Mouse (Mus musculus) layer of hippocampus, postnatal 25 days (tissue): Measurements from ENCODE around the gene Ppp1r10. TPM values are rescaled to one million over a fixed set of nuclear protein-coding genes. Genes with fewer than 3 reads are reported as not detected.
A peak's percentile ranks its signal among the peaks of the same experiment; 100 is the strongest.

ENCODE experiments used
- DNase-seq, 2 experiments: peaks; one replicate each; pipeline ENCODE4 v3.0.0; 2022; ENCODE audit warnings: mixed read lengths in 2 of 2, low spot score in 1 of 2; ENCODE audit errors: extremely low spot score in 1 of 2
- total RNA-seq, 2 experiments: library from RNA; stranded (reverse); gene quantifications; 2 replicates each; pipeline ENCODE4 v1.2.3; 2021

Ppp1r10 gene
- total RNA-seq, result 10 to 100 TPM; 69.9 to 81.9 TPM

DNA sequence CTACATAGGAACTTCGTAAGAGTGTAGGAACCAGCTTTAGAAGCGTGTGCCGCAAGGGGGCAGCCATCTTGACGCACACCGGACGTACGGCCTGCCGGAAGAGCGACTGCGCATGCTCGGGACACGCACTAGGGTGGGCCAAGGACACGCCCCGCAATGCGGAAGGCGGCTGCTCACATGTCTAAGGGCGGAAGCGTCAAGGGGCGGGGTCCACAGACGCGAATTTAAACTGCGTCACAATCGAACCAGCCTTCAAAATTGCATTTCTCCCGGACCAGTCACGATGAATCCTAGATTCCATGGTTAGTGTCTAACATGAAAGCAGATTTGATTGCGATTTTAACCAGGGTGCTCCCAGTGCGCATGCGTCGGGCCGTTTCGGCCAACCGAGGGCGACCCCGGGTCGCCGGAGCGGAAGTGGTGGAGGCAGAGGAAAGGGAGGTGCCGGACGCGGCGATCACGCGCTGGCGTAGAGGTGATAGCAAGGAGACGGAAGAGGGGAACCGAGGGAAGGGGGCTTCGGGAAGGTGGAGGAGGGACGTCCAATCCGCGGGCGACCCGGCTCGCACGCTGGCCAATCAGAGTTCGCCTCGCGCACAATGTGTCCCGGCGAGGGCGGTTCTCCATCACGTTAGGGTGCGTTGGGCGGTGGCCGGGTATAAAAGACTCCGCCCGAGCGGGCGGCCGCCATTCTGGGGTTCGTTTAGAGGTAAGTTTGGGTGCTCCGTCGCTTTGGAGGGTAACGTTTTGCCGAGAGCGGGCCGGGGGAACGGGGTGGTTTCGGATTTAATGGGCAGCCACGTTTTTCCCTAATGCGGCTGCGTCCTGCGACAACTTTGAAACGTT is at the start of gene Ppp1r10, which contains the start of gene Mrps18b:
Gene Ppp1r10, plus strand, starts transcription at position 138 of the 846 bp plus-strand sequence.
Gene Mrps18b, minus strand, starts transcription at position 93 of the 846 bp plus-strand sequence.
- DNase-seq, result peak; percentile 96 to 97

DNA sequence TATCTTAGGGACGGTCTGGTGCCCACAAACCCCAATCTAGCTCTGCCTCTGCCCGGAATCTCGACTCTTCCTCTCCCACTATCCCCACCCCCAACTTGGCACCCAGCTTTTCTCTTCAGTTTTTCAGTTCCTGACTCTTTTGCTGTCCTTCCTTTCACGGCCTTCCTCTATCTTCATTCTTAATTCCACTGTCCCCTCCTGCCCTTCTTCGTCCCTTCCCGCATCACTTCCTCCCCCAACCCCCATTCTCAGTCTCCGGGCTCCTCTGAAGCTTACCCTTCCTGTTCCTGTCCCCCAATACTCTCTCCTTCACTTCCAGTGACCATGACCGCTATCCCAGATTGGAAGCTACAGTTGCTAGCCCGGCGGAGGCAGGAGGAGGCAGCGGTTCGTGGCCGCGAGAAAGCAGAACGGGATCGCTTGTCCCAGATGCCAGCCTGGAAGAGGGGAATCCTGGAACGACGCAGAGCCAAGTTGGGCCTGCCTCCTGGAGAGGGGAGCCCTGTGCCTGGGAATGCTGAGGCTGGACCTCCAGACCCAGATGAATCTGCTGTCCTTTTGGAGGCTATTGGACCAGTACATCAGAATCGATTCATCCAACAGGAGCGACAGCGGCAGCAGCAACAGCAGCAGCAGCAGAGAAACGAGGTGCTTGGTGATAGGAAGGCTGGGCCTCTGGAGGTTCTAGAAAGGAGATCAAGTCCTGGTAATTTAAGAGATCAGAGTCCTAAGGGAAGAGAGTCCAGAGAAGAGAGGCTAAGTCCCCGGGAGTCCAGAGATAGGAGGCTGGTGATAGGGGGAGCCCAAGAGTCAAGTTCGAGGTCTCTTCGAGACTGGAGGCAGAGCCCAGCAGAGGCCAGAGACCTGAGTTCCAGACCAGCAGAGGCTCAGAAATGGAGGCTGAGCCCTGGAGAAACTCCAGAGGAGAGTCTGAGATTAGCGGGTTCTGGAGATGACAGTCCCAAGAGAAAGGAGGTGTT is 49.0 kb upstream of the Ppp1r10 start:
- DNase-seq, result no peak

DNA sequence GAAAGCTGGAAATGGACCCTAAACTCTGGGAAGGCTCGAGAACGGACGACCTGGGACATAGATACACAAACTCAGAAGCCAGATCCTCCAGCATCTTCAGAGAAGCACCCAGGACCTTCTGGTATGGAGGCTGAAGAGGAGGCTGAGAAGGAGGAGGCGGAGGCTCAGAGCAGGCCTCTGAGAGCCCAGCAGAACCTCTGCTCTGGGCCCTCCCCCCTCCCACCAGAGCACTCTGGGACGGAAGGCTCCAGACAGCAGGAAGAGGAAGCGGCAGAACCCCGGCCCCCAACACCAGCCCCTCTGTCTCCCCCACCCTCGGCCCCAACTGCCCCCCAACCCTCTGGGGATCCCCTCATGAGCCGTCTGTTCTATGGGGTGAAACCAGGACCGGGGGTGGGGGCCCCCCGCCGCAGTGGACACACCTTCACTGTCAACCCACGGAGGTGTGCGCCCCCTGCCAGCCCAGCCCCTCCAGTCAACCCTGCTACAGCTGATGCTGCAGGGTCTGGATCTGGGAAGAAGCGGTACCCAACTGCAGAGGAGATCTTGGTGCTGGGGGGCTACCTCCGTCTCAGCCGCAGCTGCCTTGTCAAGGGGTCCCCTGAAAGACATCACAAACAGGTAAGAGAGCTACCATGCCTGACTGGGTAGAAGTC is 47.9 kb upstream of the Ppp1r10 start:
- no peak for DNase-seq

DNA sequence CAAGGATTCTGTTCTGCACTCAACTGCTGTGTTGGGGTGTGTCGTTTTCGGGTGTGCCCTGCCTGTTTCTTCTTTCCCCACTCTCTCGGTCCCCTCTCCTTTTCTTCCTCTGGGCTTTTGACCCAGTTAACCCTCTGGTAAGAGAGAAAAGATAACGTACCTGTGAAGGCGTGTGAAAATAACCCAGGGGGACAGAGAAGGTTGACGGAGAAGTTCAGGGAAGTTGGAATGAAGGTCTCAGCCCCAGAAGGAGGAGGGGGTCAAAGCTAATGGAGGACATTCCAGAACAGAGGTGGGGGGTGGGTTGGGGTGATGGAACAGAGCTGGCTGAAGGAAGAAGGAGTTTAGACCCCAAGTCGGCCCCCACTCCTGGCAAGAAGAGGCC is 47.3 kb upstream of the Ppp1r10 start:
- DNase-seq, result no peak

DNA sequence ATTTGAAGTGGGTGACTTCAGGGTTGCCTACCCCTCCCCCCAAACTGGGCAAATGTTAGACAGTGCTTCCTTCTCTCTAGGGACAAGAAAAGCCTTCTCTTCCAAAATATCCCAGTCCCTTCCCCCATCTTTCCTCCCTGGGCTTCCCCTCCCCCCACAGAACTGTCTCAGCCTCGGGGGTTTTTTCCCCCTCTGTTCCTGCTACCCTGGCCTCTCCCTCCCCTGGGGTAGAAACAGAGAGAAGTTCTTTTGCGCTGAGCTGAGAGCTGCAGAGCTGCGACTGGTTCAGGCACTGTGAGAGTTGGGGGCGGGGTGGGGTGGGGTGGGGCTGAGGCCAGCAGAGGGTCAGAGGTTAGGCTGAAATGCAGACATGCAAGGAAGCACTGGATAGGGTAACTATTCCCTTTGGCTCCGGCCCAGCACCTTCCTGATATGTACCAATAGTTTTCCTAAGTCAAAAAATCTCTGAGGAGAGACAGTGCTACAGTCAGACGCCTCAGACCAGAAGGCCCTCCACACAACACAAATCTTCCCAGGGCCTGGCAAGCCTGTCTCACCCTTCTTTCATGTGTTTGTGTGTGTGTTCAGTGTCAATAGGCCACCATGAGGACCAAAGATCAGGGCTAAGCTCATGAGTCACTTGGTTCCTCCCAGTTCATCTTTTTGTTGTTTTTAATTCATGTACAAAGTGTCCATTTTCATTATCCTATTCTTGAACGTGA is 46.7 kb upstream of the Ppp1r10 start:
- DNase-seq, result no peak

DNA sequence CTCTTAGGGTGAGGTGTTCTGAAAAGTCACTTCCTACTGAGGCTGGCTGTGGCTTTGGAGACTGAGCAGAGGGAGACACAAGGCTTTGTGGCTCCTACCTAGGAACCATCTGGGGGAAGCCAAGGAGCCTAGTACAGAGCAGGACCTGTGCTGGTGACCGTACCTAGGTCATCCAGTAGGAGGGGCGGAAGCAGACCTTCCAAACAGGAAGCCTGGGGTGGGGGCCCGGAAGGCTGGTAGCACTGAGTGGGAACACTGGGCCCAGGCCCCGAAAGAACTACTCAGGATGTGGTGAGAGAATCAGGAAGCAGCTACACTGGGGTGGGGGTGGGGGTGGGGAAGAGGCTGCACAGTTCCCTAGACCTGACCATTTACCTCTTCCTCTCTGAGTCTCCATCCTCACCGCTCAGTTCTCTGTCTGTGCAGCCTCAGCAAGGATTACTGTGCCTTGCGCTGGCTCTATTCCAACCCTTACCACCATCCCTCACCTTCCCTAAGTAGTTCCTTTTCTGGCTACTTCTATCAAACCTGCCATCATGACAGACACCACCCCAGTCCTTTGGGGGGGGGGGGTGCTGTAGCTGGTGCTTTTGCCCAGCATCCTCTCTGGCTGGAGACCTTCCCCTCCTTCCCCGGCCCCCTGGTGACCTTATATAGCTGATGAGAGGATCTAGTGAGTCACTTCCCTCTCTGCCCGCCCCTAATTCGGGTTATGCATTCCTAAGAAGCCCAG is 45.9 kb upstream of the Ppp1r10 start:
- no peak for DNase-seq

DNA sequence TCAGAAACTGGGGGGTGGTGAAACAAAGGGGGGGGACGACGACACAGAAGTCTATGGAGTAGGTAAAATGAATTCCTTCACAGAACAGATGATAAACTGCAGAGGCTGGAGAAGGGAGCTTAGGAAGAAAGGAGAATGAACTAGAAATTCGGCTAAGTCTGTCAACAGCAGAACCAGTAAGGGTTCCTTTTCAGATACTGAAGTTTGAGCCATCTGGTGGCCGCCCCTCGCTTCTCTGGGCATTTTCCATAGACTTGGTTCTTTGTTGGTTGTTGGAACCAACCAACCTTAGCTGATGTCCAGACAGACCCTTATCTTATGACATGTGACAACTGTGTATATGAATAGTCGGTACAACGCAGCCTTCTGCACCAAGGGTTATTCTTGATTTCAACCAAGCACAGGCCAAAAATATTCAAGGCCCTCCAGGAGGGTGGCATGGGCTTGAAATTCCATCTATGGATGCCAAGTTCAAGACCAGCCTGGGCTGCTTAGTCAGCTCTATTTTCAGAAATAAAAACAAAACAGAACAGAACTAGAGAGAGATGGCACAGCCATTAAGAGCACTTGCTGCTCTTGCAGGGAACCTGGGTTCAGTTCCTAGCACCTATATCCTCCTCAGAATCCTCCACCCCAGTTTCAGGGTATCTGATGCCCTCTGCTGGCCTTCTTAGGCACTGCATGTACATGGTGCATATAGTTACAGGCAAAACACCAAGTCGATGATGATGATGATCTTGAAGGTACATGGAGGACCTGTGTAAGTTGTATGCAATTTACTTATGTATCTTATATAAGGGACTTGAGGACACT is 45.1 kb upstream of the Ppp1r10 start:
- no peak for DNase-seq

DNA sequence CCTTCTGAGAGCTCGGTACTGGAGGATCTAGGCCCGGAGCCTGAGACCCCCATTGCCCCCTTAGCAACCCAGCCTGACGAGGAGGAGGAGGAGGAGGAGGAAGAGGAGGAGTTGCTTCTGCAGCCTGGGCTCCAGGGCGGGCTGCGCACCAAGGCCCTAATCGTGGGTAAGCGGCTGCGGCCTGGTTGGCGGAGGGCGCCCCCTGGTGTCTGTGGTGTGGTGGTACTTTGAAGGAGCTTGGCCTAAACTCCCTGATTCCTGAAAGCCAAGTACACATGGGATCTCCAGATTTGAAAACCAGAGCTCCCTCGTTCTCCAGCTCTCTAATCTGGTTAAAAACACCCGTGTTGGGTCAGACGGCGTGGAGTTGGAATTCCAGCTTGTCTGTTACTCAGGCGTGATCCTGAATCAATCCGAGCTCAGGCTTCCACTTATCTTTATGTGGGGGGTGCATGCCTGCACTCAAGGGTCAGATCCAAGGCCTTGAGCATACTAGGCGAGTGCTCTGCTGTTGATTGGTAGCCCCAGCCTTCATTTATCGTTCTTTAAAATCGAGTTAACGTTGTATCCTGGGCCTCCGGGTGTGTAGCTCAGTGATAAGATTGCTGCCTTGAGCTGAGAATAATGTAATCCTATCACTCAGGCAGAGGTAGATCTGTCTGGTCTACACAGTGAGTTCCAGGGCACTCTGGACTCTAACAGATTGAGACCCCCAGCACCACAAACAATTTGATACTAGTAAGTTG is 42.3 kb upstream of the Ppp1r10 start:
- DNase-seq, result peak; percentile 89 to 95

DNA sequence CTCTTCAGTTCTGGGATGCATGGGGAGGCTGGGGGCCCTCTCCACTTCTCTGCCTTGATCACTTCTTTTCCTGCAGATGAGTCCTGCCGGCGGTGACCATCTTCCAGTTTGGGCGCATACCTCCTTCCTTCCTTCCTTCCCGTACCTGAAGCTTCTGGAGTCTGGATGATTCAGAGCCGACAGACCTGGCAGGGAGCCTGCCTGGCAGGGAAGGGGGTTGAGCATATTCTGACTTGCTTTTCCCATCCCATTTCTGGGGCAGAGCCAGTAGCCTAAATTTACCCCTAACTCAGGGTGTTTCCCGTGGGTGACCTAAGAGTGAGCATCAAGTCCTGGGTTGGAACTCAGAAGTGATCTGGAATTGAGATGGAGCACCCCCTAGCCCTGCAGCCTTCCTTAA is 41.5 kb upstream of the Ppp1r10 start:
- no peak for DNase-seq

DNA sequence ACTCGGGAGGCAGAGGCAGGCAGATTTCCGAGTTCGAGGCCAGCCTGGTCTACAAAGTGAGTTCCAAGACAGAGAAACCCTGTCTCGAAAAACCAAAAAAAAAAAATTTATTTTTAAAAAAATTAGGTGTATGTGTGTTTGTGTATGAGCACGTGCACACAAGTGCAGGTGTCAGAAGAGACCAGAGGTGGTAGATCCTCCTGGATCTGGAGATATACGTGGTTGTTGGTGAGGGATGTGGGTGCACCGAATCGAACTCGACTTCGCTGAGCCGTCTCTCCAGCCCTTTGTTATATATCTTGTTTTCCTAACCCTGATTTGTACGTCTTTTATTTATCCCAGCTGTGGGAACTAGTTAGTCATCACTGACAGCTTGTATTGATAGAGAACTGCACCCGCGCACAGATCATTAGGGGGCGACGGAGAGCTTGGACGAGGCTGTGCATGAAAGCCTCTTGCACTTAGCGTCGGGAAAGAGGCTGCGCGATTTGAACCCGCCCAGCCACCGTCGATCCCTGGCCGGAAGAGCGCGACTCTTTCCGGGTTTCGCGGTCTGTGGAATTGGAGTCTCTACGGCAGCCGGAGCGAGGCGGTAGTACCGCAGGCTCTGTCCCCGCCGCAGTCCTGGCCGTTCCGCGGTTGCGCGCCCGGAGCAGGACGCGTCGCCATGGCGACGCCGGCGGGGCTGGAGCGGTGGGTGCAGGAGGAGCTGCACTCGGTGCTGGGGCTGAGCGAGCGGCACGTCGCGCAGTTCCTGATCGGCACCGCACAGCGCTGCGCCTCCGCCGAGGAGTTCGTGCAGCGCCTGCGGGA is 36.8 kb upstream of the Ppp1r10 start, which contains the start of gene Dhx16:
Gene Dhx16, plus strand, starts transcription at position 575 of the 813 bp plus-strand sequence.
- DNase-seq, result peak; percentile 86 to 95

DNA sequence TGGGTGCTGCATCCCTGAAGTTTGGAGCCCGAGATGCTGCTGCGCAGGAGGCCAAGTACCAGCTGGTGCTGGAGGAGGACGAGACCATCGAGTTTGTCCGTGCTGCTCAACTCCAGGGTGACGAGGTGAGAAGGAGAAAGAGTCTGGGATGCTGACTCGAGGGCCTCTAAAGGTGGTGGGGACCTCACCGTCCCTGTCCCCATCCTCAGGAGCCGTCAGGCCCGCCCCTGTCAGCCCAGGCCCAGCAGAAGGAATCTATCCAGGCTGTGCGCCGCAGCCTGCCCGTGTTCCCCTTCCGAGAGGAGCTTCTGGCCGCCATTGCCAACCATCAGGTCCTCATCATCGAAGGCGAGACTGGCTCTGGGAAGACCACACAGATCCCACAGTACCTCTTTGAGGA is 33.3 kb upstream of the Ppp1r10 start:
- DNase-seq, result no peak

DNA sequence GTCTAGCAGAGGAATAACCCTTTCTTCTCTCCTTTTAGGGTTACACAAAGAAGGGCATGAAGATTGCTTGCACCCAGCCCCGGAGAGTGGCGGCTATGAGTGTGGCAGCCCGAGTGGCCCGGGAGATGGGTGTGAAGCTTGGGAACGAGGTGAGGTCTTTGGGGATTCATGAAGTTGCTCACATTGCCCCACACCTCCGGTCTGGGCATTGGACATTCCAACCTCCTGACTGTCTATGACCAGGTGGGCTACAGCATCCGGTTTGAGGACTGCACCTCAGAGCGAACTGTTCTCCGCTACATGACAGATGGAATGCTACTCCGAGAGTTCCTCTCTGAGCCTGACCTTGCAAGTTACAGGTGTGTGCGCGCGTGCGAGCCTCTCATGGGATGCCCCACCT is 32.5 kb upstream of the Ppp1r10 start:
- no peak for DNase-seq

DNA sequence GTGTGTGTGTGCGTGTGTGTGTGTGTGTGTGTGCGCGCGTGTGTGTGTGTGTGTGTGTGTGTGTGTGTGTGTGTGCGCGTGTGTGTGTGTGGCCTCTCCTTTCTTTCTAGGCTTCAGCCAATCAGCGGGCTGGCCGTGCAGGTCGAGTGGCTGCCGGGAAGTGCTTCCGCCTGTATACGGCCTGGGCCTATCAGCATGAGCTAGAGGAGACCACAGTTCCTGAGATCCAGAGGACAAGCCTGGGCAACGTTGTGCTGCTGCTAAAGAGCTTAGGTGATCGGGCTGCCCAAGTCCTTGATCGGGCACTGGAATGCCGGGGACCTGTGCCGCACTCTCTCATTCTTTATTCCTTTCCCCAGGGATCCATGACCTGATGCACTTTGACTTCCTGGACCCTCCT is 28.5 kb upstream of the Ppp1r10 start:
- DNase-seq, result no peak

DNA sequence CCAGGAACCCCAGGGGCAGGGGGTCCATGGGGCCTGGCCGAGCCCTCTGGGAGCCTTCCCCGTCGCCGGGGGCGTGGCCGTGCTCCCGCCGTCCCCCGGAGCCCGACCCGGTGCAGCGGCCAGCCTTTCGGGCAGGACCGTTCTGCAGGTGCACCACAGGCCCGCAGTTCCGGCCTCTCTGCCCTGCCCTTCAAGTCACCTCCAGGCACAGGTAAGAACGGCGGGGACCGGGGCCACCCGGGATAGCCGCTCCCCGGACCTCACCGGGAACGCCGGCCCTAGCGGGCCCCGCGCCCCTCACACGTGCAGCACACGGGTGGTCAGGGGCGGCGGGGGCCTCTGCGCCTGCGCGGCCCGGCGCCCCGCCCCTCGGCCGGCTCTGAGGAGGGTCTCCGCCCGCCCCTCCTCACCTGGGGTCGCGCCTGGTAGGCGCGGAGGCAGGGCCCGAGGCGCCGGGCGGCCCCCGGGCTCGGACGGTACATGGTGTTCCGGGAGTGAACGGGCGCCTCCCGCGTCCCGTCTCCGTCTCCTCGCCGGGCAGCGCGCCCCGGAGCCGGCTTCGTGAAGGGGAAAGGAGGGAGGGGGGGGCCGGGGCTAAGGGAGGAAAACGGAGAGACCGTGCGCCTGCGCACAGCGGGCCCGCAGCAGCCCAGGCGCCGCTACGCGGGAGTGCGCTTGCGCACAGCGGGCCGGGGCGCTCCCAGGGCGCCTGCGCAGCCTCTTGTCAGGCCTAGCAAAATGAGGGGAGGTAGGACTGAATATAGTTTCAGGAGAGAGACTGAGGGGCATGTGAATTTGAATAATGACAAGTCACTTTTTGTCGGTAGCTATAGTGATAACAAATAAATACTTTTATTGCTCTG is 19.2 kb upstream of the Ppp1r10 start, which contains the start of gene 2310061I04Rik:
Gene 2310061I04Rik, minus strand, starts transcription at position 651 of the 863 bp plus-strand sequence.
- peak; percentile 82 to 87 for DNase-seq

DNA sequence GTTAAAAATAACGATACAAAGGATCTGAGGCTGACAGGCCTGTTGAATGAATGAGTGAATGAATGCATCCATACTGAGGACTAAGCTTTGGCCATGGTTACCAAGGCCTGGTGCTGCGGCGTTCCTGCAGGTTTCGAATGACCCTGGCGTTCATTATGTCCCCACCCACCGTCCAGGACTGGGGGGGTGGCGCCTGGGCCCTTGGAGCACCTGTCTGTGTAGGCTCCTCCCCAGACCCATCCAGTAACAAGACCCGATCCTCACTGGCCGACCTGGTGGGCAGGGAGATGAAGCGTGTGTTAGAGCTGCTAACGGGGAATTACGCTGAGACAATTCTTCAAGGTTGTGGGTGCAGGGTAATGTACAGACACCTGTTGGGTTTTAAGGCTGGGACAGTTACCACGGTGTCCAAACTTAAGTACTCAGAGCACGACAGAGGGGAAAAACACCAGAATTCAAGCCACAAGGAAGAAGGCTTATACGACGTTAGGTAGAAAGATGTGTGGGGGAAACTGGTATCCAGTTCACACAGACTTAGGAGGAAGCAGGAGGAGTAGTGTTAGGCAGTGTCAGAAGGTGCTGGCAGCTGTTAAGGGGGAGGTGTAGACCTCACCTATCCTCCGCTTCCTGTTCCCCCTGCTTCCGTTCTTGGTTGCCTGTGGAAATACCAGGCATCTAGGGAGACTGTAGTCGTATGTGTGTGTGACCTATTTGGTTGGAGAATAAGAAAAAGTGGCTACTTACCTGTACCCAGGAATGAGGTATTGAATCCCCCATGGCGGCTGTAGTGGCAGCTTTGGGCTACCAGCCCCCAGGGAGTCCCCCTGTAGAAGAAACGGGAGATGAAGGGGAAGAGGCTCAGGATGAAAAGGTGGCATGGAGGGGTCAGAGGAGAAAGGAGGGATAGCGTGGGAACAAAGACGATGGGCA is 18.3 kb upstream of the Ppp1r10 start:
- no peak for DNase-seq
